Mouse (Mus musculus) Patski (cell line): Measurements from ENCODE around the gene Pir. TPM values are rescaled to one million over a fixed set of nuclear protein-coding genes. Genes with fewer than 3 reads are reported as not detected.

ENCODE experiments used
- ATAC-seq: fragments of 100-300 bp; one replicate; pipeline ENCODE4 v1.8.0; 2021
- CTCF ChIA-PET: fragments of 350-600 bp; sonication (Branson Sonifier 250); formaldehyde crosslinking; loops from one replicate; lab custom pipeline; 2022; ENCODE audit warnings: inconsistent platforms; lab: Charles Lee
- POLR2A ChIA-PET: fragments of 350-600 bp; sonication (Branson Sonifier 250); formaldehyde crosslinking; loops from one replicate; lab custom pipeline; 2022; ENCODE audit warnings: antibody characterized with exemption, inconsistent platforms; lab: Charles Lee
- DNase-seq: peaks from one replicate; pipeline ENCODE4 v3.0.0-alpha.2; 2011; ENCODE audit warnings: low read depth, low spot score
- H3K27me3 ChIP-seq: fragments of 371-371 bp; one replicate; pipeline ENCODE4 v1.5.1; 2021
- CTCF ChIP-seq: fragments of 100-300 bp; IDR thresholded peaks from one replicate; pipeline ENCODE4 v1.5.1; 2021
- in situ Hi-C: fragments of 300-500 bp; cut with MboI; formaldehyde crosslinking; loops from 3 replicates; pipeline ENCODE4 v1.11.1; 2018; ENCODE audit warnings: low pct_unique_long_range_greater_than_20kb, mixed read lengths
- polyA plus RNA-seq: library from polyadenylated mRNA; unstranded; gene quantifications from one replicate; pipeline ENCODE4 v1.2.3, GENCODE M21; 2021

The Pir gene
- polyA plus RNA-seq, 1 experiment from 2014 or later = not detected

DNA sequence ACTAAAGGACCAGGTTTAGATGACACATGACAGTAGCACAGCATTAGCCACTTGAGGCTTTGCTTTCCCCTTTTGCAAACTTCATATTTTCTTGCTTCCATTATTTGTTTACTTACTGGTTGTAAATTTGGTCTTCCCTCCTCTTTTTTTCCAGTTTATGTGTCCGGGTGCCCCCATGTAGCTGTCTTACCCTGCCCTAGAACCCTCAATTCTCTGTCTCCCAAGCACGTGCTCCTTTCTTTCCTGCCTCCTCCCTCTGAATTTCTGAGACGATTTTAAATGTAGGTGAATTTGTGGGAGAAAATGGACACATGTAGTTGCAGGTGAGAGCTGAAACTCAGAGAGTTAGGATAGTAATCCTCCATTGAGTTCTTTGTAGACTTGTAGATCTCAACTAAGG, 151.3 kb downstream of the Pir start:
- ATAC-seq (no peak), DNase-seq (no peak)
- peaks cover 8% of the 10 kb centered on the region for H3K27me3 ChIP-seq
- ChIA-PET POLR2A (no interaction called here), CTCF (no interaction called here)
- no peak for TF ChIP-seq CTCF
- in situ Hi-C loops = no loop called here

Other genes starting within 250 kb of the Pir start
- 23.8 TPM for gene Car5b, start 241.4 kb upstream of the Pir start, polyA plus RNA-seq
- 7.6 TPM for gene Siah1b, start 192.9 kb upstream of the Pir start, polyA plus RNA-seq
- not detected for gene Cltrn, start 180.5 kb upstream of the Pir start, polyA plus RNA-seq
- gene Ace2, start 130.0 kb upstream of the Pir start, polyA plus RNA-seq = 0.24 TPM
- gene Bmx, start 11.2 kb upstream of the Pir start, polyA plus RNA-seq = not detected
- 0.12 TPM for gene Vegfd, start 104.0 kb downstream of the Pir start, polyA plus RNA-seq
- gene Piga, start 150.4 kb downstream of the Pir start, polyA plus RNA-seq = 7.8 TPM
- gene Asb11, start 167.6 kb downstream of the Pir start, polyA plus RNA-seq = not detected
- gene Asb9, start 237.0 kb downstream of the Pir start, polyA plus RNA-seq = 0.51 TPM